Mouse (Mus musculus): ENCODE measurements around the gene Hook2. TPM values are rescaled to one million over a fixed set of nuclear protein-coding genes. Genes with fewer than 3 reads are reported as not detected.
A peak's percentile ranks its signal among the peaks of the same experiment; 100 is the strongest.

Hook2 gene
- polyA plus RNA-seq, 1 experiment from 2014 or later, result 37.3 TPM

GRCm38 (mm10) chr8:85036718-85037365 is 46.4 kb downstream of the Hook2 start, which contains the start of gene Tnpo2:
Tnpo2 (plus strand) TSS chr8:85036915.
- peaks cover 30% of the 10 kb centered on the region for H3K36me3 ChIP-seq
- no peaks in the 10 kb centered on the region for H3K9me3 ChIP-seq
- H3K4me1 ChIP-seq (replicated peaks), result peaks cover 37% of the 10 kb centered on the region
- peak within 1 kb of the TSS; percentile 87 for H3K4me3 ChIP-seq
- WGBS, result under 1% methylated on average over 59 of the region's 59 CpGs
- H3K27ac ChIP-seq (replicated peaks), result peak within 1 kb of the TSS; percentile 99
- H3K4me2 ChIP-seq, result peak within 1 kb of the TSS; percentile 94
- peak within 1 kb of the TSS; percentile 90 for H3K9ac ChIP-seq
- no peaks in the 10 kb centered on the region for H3K27me3 ChIP-seq
- ATAC-seq (ENCODE audit: low FRiP score, low read depth), result peak; percentile 93

- ATAC-seq (ENCODE audit: low FRiP score, low read depth), result peak; percentile 68
- Histone ChIP-seq H3K4me1 (replicated peaks) (peaks cover 37% of the 10 kb centered on the region), H3K36me3 (peaks cover 25% of the 10 kb centered on the region), H3K9ac (peak overlapping the region; percentile 90), H3K4me2 (peak overlapping the region; percentile 94), H3K4me3 (peak overlapping the region; percentile 87), H3K27ac (replicated peaks) (peak overlapping the region; percentile 99), H3K27me3 (no peaks in the 10 kb centered on the region), H3K9me3 (no peaks in the 10 kb centered on the region)
- WGBS, result under 1% methylated on average over 14 of the region's 14 CpGs
These were observed 46.9 kb downstream of the Hook2 start for GRCm38 (mm10) chr8:85037366-85037680.

- peaks cover 19% of the 10 kb centered on the region for H3K36me3 ChIP-seq
- no peaks in the 10 kb centered on the region for H3K9me3 ChIP-seq
- peak overlapping the region; percentile 87 for H3K4me3 ChIP-seq
- ATAC-seq (ENCODE audit: low FRiP score, low read depth), result peak; percentile 17; the same call in 1 of the 2 replicates
- no peaks in the 10 kb centered on the region for H3K27me3 ChIP-seq
- H3K4me1 ChIP-seq (replicated peaks), result peaks cover 37% of the 10 kb centered on the region
- H3K27ac ChIP-seq (replicated peaks), result peak overlapping the region; percentile 99
- H3K9ac ChIP-seq, result peak overlapping the region; percentile 90
- peak overlapping the region; percentile 94 for H3K4me2 ChIP-seq
- under 1% methylated on average over 54 of the region's 57 CpGs for WGBS
These were observed 47.5 kb downstream of the Hook2 start for GRCm38 (mm10) chr8:85037681-85038531.

GRCm38 (mm10) chr8:85043619-85044018 is 53.2 kb downstream of the Hook2 start:
- Histone ChIP-seq H3K4me3 (no peak overlapping the region), H3K27me3 (no peaks in the 10 kb centered on the region), H3K27ac (replicated peaks) (no peak overlapping the region), H3K9ac (no peak overlapping the region), H3K4me1 (replicated peaks) (peaks cover 11% of the 10 kb centered on the region), H3K36me3 (peaks cover 70% of the 10 kb centered on the region), H3K4me2 (no peak overlapping the region), H3K9me3 (no peaks in the 10 kb centered on the region)
- 97% methylated on average over 6 of the region's 6 CpGs for WGBS
- ATAC-seq (ENCODE audit: low FRiP score, low read depth), result no peak

Other genes with a start within 250 kb of the Hook2 start
- 71.2 and 87.6 TPM in 2 replicates for gene Nfix, start 190.3 kb upstream of the Hook2 start, polyA plus RNA-seq (2015; fragmentation: Nextera tagmentation; extraction: Ambion mirVana)
- gene Dand5, start 167.8 kb upstream of the Hook2 start, polyA plus RNA-seq (2015; fragmentation: Nextera tagmentation; extraction: Ambion mirVana), result 14.0 and 15.1 TPM in 2 replicates
- 39.7 and 40.6 TPM in 2 replicates for gene Gadd45gip1, start 159.1 kb upstream of the Hook2 start, polyA plus RNA-seq (2015; fragmentation: Nextera tagmentation; extraction: Ambion mirVana)
- 79.1 and 85.9 TPM in 2 replicates for gene Rad23a, start 149.9 kb upstream of the Hook2 start, polyA plus RNA-seq (2015; fragmentation: Nextera tagmentation; extraction: Ambion mirVana)
- 700 and 710 TPM in 2 replicates for gene Calr, start 143.7 kb upstream of the Hook2 start, polyA plus RNA-seq (2015; fragmentation: Nextera tagmentation; extraction: Ambion mirVana)
- 108 and 112 TPM in 2 replicates for gene Farsa, start 133.6 kb upstream of the Hook2 start, polyA plus RNA-seq (2015; fragmentation: Nextera tagmentation; extraction: Ambion mirVana)
- 33.7 and 37.3 TPM in 2 replicates for gene Syce2, start 118.5 kb upstream of the Hook2 start, polyA plus RNA-seq (2015; fragmentation: Nextera tagmentation; extraction: Ambion mirVana)
- 36.4 and 40.3 TPM in 2 replicates for gene Gcdh, start 96.7 kb upstream of the Hook2 start, polyA plus RNA-seq (2015; fragmentation: Nextera tagmentation; extraction: Ambion mirVana)
- 0.64 TPM in 2 replicates for gene Klf1, start 88.7 kb upstream of the Hook2 start, polyA plus RNA-seq (2015; fragmentation: Nextera tagmentation; extraction: Ambion mirVana)
- gene Dnase2a, start 82.0 kb upstream of the Hook2 start, polyA plus RNA-seq (2015; fragmentation: Nextera tagmentation; extraction: Ambion mirVana), result 5.7 and 7.3 TPM in 2 replicates
- 72.4 and 81.1 TPM in 2 replicates for gene Mast1, start 53.2 kb upstream of the Hook2 start, polyA plus RNA-seq (2015; fragmentation: Nextera tagmentation; extraction: Ambion mirVana)
- gene Rtbdn, start 43.6 kb upstream of the Hook2 start, polyA plus RNA-seq (2015; fragmentation: Nextera tagmentation; extraction: Ambion mirVana), result 2.8 and 3.5 TPM in 2 replicates
- gene Gm49661, start 21.2 kb upstream of the Hook2 start, polyA plus RNA-seq (2015; fragmentation: Nextera tagmentation; extraction: Ambion mirVana), result not detected in 2 replicates
- gene Prdx2, start 21.0 kb upstream of the Hook2 start, polyA plus RNA-seq (2015; fragmentation: Nextera tagmentation; extraction: Ambion mirVana), result 1,124 and 1,185 TPM in 2 replicates
- 54.2 and 59.8 TPM in 2 replicates for gene Rnaseh2a, start 20.8 kb upstream of the Hook2 start, polyA plus RNA-seq (2015; fragmentation: Nextera tagmentation; extraction: Ambion mirVana)
- 6.3 and 6.8 TPM in 2 replicates for gene Junb, start 11.9 kb upstream of the Hook2 start, polyA plus RNA-seq (2015; fragmentation: Nextera tagmentation; extraction: Ambion mirVana)
- gene Best2, start 23.9 kb downstream of the Hook2 start, polyA plus RNA-seq (2015; fragmentation: Nextera tagmentation; extraction: Ambion mirVana), result 0.08 TPM in 1 of 2 replicates, not detected in the other
- 148 and 159 TPM in 2 replicates for gene Asna1, start 34.7 kb downstream of the Hook2 start, polyA plus RNA-seq (2015; fragmentation: Nextera tagmentation; extraction: Ambion mirVana)
- 123 and 132 TPM in 2 replicates for gene Trir, start 36.2 kb downstream of the Hook2 start, polyA plus RNA-seq (2015; fragmentation: Nextera tagmentation; extraction: Ambion mirVana)
- 56.8 and 63.7 TPM in 2 replicates for gene Tnpo2, start 46.3 kb downstream of the Hook2 start, polyA plus RNA-seq (2015; fragmentation: Nextera tagmentation; extraction: Ambion mirVana)
- 72.0 and 76.1 TPM in 2 replicates for gene Fbxw9, start 69.5 kb downstream of the Hook2 start, polyA plus RNA-seq (2015; fragmentation: Nextera tagmentation; extraction: Ambion mirVana)
- 0.99 and 1.0 TPM in 2 replicates for gene Gm5741, start 77.4 kb downstream of the Hook2 start, polyA plus RNA-seq (2015; fragmentation: Nextera tagmentation; extraction: Ambion mirVana)
- gene Dhps, start 81.2 kb downstream of the Hook2 start, polyA plus RNA-seq (2015; fragmentation: Nextera tagmentation; extraction: Ambion mirVana), result 103 and 111 TPM in 2 replicates
- 117 and 119 TPM in 2 replicates for gene Wdr83os, start 90.1 kb downstream of the Hook2 start, polyA plus RNA-seq (2015; fragmentation: Nextera tagmentation; extraction: Ambion mirVana)
- gene Wdr83, start 90.7 kb downstream of the Hook2 start, polyA plus RNA-seq (2015; fragmentation: Nextera tagmentation; extraction: Ambion mirVana), result 47.2 and 53.0 TPM in 2 replicates
- 20.9 and 22.5 TPM in 2 replicates for gene Man2b1, start 92.7 kb downstream of the Hook2 start, polyA plus RNA-seq (2015; fragmentation: Nextera tagmentation; extraction: Ambion mirVana)
- gene Zfp791, start 132.5 kb downstream of the Hook2 start, polyA plus RNA-seq (2015; fragmentation: Nextera tagmentation; extraction: Ambion mirVana), result 3.9 and 4.6 TPM in 2 replicates
- not detected in 2 replicates for gene Cks1brt, start 161.3 kb downstream of the Hook2 start, polyA plus RNA-seq (2015; fragmentation: Nextera tagmentation; extraction: Ambion mirVana)
- gene Olfr371, start 235.4 kb downstream of the Hook2 start, polyA plus RNA-seq (2015; fragmentation: Nextera tagmentation; extraction: Ambion mirVana), result not detected in 2 replicates

All from hindbrain, embryonic 15.5 days (tissue).